Mouse (Mus musculus): Measurements from ENCODE around the gene Antxr1. TPM values are rescaled to one million over a fixed set of nuclear protein-coding genes. Genes with fewer than 3 reads are reported as not detected.

Antxr1 gene
- polyA plus RNA-seq, 1 experiment: not detected

GRCm38 (mm10) chr6:87186988-87187387, 148.6 kb downstream of the Antxr1 start:
- no peak for TF ChIP-seq GATA1 (IDR thresholded peaks at IDR 0.05; ENCODE audit: low read length)

DNA sequence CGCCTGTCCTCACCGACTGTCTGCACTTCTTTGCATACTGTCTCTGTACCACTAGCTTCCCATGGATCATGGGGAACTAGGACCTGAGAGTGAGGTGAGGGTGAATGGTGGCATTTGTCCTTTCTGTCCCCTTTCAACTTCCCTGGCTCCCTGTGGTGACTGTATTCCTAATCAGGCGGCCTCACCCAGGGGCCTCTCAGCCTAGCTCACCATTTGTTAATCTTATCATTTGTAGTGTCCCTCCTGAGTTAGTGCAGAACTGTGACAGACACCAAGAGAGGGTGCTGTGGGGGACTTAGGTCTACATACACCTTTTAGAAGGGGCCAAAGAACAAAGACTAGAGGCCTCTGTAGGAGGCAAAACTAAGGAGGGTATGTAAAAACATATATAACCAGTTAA, 151.2 kb downstream of the Antxr1 start:
- no peak for TF ChIP-seq GATA1 (IDR thresholded peaks at IDR 0.05; ENCODE audit: low read length)

DNA sequence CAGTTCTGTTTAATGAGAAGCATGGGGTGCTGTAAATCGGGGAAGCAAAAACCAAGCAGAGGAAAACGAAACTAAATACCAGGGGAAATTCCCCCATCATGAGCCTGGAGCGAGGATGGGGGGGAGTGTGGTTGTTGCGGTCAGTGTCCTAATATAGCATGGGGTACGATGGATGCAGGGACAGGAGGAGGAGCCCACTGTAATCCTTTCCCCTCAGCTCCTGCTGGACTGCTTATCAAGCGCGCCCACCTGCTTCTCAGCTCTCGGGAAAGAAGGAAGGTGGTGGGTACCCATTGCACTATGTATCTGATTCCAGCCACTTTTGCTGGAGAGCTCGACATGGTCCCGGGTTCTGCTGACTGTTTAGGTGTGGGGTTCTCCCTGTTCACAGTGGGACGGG, 151.6 kb downstream of the Antxr1 start:
- no peak for TF ChIP-seq GATA1 (IDR thresholded peaks at IDR 0.05; ENCODE audit: low read length)

DNA sequence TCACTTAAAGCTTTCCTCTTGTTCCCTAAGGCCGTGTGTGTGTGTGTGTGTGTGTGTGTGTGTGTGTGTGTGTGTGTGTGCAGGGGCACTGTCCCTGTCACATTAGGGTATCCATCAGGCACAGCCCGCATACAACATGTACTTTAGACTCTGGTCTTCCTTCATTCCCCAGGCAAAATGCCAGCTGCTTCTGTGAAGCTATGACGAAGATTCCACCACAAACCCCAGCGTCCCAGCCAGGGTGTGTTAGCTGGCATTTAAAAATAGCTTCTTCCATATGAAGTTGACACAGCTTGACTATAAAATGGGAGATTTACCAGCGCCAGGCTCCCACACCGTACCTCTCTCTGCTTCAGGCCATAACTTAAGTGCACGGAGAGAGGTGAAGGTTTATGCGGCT, 152.5 kb downstream of the Antxr1 start:
- TF ChIP-seq GATA1 (IDR thresholded peaks at IDR 0.05; ENCODE audit: low read length): no peak

DNA sequence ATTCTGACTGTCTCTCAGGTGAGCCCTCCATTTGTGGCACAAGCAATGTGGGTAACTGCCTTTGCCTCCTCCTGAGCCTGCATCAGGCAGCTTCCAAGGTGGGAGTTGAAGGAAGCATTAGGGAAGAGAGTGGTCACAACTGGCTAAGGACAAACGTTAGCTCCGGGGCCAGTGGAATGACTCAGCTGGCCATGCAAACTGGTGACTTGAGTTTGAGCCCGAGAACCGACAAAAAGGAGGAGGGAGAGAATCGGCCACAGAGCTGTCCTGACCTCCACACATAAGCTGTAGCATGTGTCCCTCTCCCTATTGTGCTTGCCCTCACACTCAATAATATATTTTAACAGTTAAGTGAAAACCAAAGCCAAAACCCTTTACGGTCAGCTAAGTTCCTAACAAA, 152.9 kb downstream of the Antxr1 start:
- TF ChIP-seq GATA1 (IDR thresholded peaks at IDR 0.05; ENCODE audit: low read length): no peak

DNA sequence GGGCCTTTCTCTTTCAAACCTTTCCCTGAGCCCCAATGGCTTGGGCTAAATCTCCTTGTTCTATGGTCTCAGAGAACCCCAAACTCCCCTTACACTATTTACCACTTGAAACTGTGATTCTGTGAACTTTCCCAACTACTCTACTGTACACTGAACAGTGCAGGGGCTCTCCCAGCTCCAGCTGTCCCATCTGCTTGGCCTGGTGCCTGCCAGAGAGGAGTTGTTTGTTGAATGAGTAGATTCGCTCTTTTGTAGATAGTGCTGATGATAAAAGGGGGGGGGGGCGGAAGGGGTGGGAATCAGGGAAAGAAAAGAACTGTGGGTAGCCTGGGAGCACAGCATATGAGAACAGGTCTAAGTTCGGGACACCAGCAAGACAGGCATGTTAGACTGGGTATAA, 164.2 kb downstream of the Antxr1 start:
- no peak for TF ChIP-seq GATA1 (IDR thresholded peaks at IDR 0.05; ENCODE audit: low read length)

- TF ChIP-seq GATA1 (IDR thresholded peaks at IDR 0.05; ENCODE audit: low read length): no peak
Measured at GRCm38 (mm10) chr6:87170875-87171274, 164.7 kb downstream of the Antxr1 start.

DNA sequence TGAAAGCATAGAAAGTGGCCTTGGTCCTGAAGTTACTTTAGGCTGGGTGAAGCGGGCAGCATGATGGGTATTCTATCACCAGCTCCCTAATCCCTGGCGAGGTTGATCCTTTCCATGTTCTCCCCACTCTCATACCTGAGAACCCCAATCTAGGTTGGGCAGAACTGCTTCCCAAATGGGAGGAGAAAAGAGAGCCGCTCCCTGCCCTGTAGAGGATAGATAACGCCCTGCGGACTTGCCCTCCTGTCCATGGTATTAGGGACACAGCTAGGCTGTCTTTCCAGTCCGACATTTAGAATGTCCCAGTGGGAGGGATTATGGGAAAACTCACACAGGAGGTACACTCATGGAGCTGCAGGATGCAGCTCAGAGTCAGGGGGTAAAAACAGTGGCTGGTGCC, 165.3 kb downstream of the Antxr1 start:
- TF ChIP-seq GATA1 (IDR thresholded peaks at IDR 0.05; ENCODE audit: low read length): no peak

DNA sequence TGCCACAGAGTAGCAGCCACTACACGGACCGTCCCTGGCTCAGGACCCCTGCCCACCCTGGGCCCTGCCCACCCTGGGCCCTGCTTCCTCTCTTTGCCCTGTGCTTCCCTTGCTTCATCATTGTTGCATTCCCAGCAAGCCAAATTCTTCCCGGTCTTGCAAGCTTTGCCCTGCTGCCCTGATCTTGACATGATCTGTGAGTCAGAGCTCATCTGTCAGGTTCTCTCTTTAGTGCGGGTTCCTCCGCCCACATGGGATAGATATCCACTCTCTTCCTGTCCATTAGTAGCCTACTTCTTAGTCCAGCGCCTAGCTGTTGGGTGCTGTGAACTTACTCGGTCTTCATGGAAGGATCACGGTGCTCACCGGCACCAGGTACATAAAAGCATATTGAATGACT, 167.6 kb downstream of the Antxr1 start:
- TF ChIP-seq GATA1 (IDR thresholded peaks at IDR 0.05; ENCODE audit: low read length): no peak

DNA sequence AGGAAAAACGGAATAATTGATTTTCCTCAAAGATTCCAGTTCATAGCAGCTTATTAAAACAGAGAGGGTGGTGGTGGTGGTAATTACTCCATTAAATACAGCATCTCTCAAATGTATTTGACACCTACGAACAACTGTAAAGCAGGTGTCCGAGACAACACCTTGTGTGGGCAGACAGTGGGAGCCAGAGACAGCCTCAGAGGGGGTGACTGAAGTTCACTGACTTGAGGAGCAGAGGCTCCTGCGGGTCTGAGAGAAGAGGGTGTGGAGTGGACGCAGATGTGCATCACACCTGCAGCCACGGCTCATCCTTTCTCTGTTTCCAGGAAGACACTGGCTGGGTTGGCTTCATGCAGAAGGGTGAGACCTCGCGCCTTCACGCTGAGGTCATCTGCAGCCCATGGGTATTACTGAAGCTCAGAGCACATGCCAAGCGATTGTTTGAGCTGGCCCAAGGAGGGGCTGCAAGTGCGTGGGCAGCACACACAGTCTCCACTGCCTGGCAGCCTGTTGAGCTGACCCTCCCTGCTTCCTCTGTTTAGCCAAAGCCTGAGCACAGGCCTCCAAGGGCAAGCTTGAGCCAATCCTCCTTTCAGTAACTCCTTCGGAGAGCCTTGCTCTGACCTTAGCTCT, 168.8 kb downstream of the Antxr1 start:
- TF ChIP-seq GATA1 (IDR thresholded peaks at IDR 0.05; ENCODE audit: low read length): no peak

DNA sequence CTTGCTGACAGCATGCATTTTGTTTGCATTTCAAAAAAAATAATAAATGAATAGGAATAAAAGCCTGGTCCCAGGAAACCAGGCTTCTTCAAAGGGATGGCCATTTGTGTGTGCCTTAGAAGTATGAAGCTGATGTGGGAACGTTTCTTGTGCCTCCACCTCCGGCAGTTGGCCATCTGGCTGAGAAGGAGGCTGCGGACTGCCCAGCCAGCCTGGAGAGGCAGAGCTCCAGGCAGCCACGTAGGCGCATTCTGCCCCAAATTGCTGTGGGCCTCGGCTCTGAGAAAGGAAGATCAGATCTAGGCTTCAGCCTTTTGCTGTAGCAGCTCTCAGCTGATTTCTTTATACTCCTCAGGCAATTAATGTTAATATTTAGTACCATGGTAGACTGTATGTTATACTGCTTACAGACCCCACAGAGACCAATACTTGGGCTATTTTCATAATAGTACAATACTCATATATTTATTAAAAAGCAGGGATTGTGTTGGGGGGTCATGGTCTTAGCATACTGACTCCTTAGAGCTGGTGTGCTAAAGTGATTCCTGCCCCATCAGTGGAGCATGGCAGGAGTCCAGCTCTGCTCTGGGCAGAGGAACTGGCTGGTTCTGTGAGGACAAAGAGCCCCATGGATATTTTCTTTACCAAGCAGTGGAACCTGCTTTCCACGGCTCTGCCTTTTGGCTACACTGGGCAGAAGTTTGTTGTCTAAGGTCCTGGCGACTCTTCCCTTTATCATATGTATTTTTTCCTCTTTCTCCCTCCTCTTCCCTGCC, 169.9 kb downstream of the Antxr1 start:
- TF ChIP-seq GATA1 (IDR thresholded peaks at IDR 0.05; ENCODE audit: low read length): no peak

DNA sequence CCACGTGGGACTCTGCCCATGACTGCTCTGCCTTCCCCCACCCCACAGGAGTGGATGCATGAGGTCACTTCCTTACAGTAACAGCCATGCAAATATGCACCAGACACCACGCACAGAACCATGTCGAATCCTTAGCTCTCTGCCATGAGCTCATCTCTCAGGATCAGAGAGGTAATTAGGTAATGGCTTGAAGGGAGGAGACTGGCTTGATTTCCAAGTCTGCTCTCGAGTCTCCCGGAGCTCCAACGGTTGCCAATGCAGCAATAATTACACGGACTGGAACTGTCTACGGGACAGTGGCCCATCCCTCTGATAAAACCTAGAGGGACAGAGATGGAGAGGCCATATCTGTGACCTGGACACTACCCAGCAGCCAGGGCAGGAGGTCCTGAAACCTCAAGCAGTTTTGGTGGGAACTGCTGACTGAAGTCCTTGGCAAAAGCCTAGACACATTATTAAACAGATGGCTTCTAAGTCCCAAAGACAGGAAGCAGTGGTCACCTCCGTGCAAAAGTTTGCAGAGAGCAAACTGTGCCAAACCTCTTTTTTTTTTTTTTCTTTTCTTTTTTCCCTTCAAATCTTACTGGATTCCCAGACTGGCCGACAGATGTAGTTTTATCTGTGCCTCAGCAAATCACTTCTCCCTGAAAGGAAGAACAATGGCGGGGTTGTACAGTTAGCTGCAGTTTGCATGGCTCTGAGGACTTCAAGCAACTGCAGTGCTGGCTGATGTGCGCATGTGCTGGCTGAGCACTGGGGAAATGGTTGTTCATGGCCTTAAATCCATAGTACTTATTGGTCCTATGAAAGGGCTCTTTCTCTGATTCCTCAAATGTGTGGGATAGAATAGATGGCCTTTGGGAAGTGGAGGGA, 174.0 kb downstream of the Antxr1 start:
- no peak for TF ChIP-seq GATA1 (IDR thresholded peaks at IDR 0.05; ENCODE audit: low read length)

DNA sequence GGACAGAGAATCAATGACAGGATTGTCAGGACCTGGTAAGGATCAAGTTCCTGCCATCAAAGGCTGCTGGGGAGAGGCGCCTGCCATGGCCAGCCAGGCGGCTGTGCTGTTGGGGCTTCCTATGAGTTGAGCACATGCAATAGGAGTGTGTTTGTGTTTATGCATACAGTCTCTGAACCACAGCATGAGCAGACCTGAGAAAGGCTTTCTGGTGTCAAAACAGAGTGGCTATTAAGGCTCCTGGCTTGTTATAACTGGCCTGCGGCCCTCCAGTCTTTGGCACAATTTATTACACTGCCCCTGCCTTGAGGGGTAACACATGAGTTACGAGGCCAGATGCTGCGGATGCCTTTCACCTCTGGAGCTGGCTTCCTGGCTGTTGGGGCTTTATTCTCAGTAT, 175.4 kb downstream of the Antxr1 start:
- TF ChIP-seq GATA1 (IDR thresholded peaks at IDR 0.05; ENCODE audit: low read length): no peak

DNA sequence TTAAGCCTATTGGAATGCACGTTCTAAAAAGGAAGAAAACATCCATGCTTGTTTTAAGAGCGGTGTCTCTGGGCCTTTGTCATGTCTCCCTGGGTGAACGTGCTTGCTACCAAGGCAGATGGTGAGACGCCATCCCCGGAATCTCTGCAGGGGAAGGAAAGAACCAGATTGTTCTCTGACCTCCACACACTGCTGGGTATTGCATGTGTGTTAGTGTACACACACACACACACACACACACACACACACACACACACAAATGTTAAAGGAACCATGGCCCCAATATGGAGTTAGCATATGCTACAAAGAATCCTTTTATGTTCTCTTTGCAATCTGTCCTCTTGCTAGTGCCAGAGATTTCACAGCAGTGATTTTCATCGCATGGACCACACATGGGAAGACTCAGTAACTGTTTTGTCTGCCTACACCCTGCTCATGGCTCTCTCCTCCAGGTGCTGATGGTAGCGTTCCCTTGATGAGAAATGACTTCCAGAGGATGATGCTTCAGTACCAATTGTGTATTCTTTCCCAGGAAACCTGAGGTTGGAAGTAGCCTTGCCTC, 177.5 kb downstream of the Antxr1 start:
- TF ChIP-seq GATA1 (IDR thresholded peaks at IDR 0.05; ENCODE audit: low read length): no peak

- no peak for TF ChIP-seq GATA1 (IDR thresholded peaks at IDR 0.05; ENCODE audit: low read length)
Measured at GRCm38 (mm10) chr6:87153836-87154235, 181.8 kb downstream of the Antxr1 start.

DNA sequence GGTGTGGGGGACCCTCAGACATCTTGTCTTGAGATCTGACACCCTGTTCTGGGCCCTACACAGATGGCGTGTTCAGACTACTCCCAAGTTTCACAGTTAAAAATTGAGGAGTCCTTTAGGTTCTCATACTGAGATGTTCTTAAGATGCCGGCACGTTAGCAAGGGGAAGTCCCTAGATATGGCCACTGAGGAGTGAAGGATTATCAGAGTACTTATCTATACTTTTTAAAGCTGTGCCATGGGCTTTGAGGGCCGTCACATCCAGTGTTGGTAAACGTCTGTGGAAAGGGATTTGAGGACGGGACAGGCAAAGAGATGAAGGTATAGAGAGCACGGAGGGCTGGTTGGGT, 182.4 kb downstream of the Antxr1 start:
- TF ChIP-seq GATA1 (IDR thresholded peaks at IDR 0.05; ENCODE audit: low read length): no peak
